Mouse (Mus musculus): Measurements from ENCODE around the gene Rprml.

DNA sequence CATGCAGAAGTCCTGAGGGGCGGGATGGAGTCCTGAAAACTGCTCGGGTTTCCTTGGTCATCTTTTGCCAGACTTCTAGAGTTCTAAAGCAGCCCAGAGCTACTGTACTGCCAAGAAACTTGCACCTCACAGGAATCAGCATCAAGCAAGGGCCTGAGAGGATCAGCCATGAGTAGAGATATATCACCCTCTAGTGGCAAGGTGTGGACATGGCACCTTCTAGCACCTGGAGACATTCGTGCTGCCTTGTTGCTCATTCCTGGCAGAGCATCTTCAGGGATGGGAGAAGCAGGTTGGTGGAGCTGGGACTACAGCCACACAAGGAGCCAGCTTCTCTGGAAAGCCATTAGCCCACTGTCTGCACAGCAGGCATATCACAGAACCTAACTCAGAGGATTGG lies 26.2 kb downstream of the Rprml start:
- TF ChIP-seq POLR2A (IDR thresholded peaks at IDR 0.05; ENCODE audit: insufficient read depth, low read depth, low read length) (no peak), CTCF (IDR thresholded peaks at IDR 0.05; ENCODE audit: insufficient read depth, low read depth, low read length) (peak; percentile 50)

All from olfactory bulb, adult 2 months (tissue).